Mouse (Mus musculus): ENCODE measurements around the gene Ctla4. TPM values are rescaled to one million over a fixed set of nuclear protein-coding genes. Genes with fewer than 3 reads are reported as not detected.

The Ctla4 gene
- polyA plus RNA-seq, 1 experiment: not detected

- H3K27me3 ChIP-seq (replicated peaks): no peaks in the 10 kb centered on the region
- H3K4me1 ChIP-seq: no peaks in the 10 kb centered on the region
- no peak overlapping the region for H3K4me3 ChIP-seq (replicated peaks)
- TF ChIP-seq FLI1 (IDR thresholded peaks at IDR 0.05; ENCODE audit: low read length) (no peak), GATA1 (IDR thresholded peaks at IDR 0.05; ENCODE audit: borderline replicate concordance, low read length) (no peak)
- H3K9me3 ChIP-seq: no peaks in the 10 kb centered on the region
- H3K36me3 ChIP-seq (replicated peaks; ENCODE audit: low read length): no peaks in the 10 kb centered on the region
These were observed 51.5 kb downstream of the Ctla4 start for GRCm38 (mm10) chr1:60938256-60938655.

- Histone ChIP-seq H3K4me3 (replicated peaks) (no peak overlapping the region), H3K4me1 (no peaks in the 10 kb centered on the region), H3K27me3 (replicated peaks) (no peaks in the 10 kb centered on the region), H3K36me3 (replicated peaks; ENCODE audit: low read length) (no peaks in the 10 kb centered on the region), H3K9me3 (no peaks in the 10 kb centered on the region)
- no peak for TF ChIP-seq FLI1 (IDR thresholded peaks at IDR 0.05; ENCODE audit: low read length)
- TF ChIP-seq GATA1 (IDR thresholded peaks at IDR 0.05; ENCODE audit: borderline replicate concordance, low read length): no peak
These were observed 52.2 kb downstream of the Ctla4 start for GRCm38 (mm10) chr1:60938974-60939373.

- H3K4me1 ChIP-seq: no peaks in the 10 kb centered on the region
- no peaks in the 10 kb centered on the region for H3K36me3 ChIP-seq (replicated peaks; ENCODE audit: low read length)
- no peaks in the 10 kb centered on the region for H3K27me3 ChIP-seq (replicated peaks)
- H3K4me3 ChIP-seq (replicated peaks): no peak overlapping the region
- no peaks in the 10 kb centered on the region for H3K9me3 ChIP-seq
- TF ChIP-seq FLI1 (IDR thresholded peaks at IDR 0.05; ENCODE audit: low read length) (no peak), GATA1 (IDR thresholded peaks at IDR 0.05; ENCODE audit: borderline replicate concordance, low read length) (no peak)
These were observed 53.2 kb downstream of the Ctla4 start for GRCm38 (mm10) chr1:60940023-60940422.

DNA sequence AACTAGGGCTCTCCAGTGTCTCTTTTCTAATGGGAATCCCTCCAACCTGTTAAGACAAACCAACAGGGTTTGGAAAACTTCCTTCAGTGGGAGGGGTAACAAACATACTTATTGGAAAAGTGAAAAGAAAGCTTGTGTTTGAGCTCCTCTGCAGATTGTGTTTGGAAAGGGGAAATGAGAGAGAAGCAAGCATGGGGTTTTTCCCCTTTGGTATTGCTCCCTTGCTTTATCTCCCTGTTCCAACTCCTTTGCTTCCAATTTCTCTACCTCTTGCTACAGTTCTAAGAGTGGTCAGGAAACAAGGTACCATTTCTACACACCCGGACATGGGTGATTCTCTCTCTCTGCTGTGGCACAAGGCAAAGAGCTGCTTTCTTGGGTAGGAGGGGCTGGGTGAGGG, 53.8 kb downstream of the Ctla4 start:
- no peaks in the 10 kb centered on the region for H3K4me1 ChIP-seq
- H3K36me3 ChIP-seq (replicated peaks; ENCODE audit: low read length): no peaks in the 10 kb centered on the region
- H3K9me3 ChIP-seq: no peaks in the 10 kb centered on the region
- H3K27me3 ChIP-seq (replicated peaks): no peaks in the 10 kb centered on the region
- no peak overlapping the region for H3K4me3 ChIP-seq (replicated peaks)
- no peak for TF ChIP-seq FLI1 (IDR thresholded peaks at IDR 0.05; ENCODE audit: low read length)
- TF ChIP-seq GATA1 (IDR thresholded peaks at IDR 0.05; ENCODE audit: borderline replicate concordance, low read length): no peak

- H3K4me3 ChIP-seq (replicated peaks): no peak overlapping the region
- no peaks in the 10 kb centered on the region for H3K27me3 ChIP-seq (replicated peaks)
- no peaks in the 10 kb centered on the region for H3K4me1 ChIP-seq
- TF ChIP-seq FLI1 (IDR thresholded peaks at IDR 0.05; ENCODE audit: low read length): no peak
- TF ChIP-seq GATA1 (IDR thresholded peaks at IDR 0.05; ENCODE audit: borderline replicate concordance, low read length): no peak
- no peaks in the 10 kb centered on the region for H3K36me3 ChIP-seq (replicated peaks; ENCODE audit: low read length)
- H3K9me3 ChIP-seq: no peaks in the 10 kb centered on the region
These were observed 54.6 kb downstream of the Ctla4 start for GRCm38 (mm10) chr1:60941056-60942048.

GRCm38 (mm10) chr1:60942921-60943320, 56.1 kb downstream of the Ctla4 start:
- Histone ChIP-seq H3K36me3 (replicated peaks; ENCODE audit: low read length) (no peaks in the 10 kb centered on the region), H3K4me3 (replicated peaks) (no peak overlapping the region), H3K9me3 (no peaks in the 10 kb centered on the region), H3K27me3 (replicated peaks) (no peaks in the 10 kb centered on the region), H3K4me1 (no peaks in the 10 kb centered on the region)
- TF ChIP-seq FLI1 (IDR thresholded peaks at IDR 0.05; ENCODE audit: low read length): no peak
- TF ChIP-seq GATA1 (IDR thresholded peaks at IDR 0.05; ENCODE audit: borderline replicate concordance, low read length): no peak

DNA sequence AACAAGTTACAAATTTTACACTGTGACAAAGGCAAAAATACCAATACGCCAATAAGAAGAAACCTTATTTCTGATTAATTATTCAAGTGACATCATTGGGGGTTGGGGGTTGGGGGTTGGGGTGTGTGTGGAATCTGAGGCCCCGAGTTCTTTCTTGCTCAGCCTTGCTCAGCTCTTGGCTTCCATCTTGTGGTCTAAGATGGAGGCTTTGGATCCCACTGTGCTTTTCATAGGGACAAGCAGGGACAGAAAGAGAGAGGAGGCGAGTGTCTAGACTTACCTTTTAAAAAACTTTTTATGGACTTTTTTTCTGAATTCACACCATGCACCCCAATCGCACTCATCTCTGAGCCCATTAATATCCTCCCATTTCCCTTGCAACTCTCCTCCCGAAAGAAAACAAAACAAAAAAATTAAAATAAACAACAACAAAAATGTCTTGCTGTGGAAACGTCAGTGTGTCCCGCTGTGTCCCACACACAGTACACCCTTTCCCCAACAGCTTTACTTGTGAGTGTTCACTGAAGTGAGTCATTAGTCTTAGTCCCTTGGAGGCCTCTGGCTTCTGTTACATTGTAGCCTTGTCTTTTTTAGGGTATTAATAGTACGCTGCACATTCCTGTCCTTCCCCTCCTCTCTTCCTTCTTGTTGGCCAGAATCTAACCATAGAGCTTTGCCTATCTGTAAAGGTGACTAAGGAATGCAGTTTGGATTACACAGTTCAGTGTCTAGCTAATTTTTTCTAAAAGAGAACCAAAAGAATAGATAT, 59.0 kb downstream of the Ctla4 start:
- no peaks in the 10 kb centered on the region for H3K27me3 ChIP-seq (replicated peaks)
- no peaks in the 10 kb centered on the region for H3K4me1 ChIP-seq
- no peaks in the 10 kb centered on the region for H3K36me3 ChIP-seq (replicated peaks; ENCODE audit: low read length)
- no peaks in the 10 kb centered on the region for H3K9me3 ChIP-seq
- TF ChIP-seq GATA1 (IDR thresholded peaks at IDR 0.05; ENCODE audit: borderline replicate concordance, low read length) (no peak), FLI1 (IDR thresholded peaks at IDR 0.05; ENCODE audit: low read length) (no peak)
- H3K4me3 ChIP-seq (replicated peaks): no peak overlapping the region

DNA sequence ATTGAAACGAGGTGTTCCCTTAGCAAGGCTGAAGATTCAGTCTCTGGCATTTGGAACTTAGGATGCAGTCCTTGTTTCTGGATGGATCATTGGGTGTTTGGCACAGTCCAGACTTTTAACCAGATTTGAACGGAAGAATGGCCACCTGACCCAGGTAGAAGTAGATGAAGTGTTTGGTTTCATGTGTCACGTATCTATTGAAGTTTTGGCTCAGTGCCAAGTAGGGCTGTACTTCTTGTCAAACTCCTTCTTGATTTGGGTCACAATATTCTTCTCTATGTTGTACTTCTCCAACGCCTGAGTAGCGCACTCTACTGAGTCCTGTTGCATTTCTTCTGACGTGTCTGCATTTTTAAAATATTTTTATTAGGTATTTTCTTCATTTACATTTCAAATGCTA, 61.3 kb downstream of the Ctla4 start:
- H3K4me1 ChIP-seq: no peaks in the 10 kb centered on the region
- H3K9me3 ChIP-seq: no peaks in the 10 kb centered on the region
- no peaks in the 10 kb centered on the region for H3K36me3 ChIP-seq (replicated peaks; ENCODE audit: low read length)
- no peak overlapping the region for H3K4me3 ChIP-seq (replicated peaks)
- TF ChIP-seq FLI1 (IDR thresholded peaks at IDR 0.05; ENCODE audit: low read length): no peak
- TF ChIP-seq GATA1 (IDR thresholded peaks at IDR 0.05; ENCODE audit: borderline replicate concordance, low read length): no peak
- H3K27me3 ChIP-seq (replicated peaks): peaks cover 2% of the 10 kb centered on the region

- Histone ChIP-seq H3K27me3 (replicated peaks) (peaks cover 3% of the 10 kb centered on the region), H3K4me1 (no peaks in the 10 kb centered on the region), H3K4me3 (replicated peaks) (no peak overlapping the region), H3K9me3 (no peaks in the 10 kb centered on the region), H3K36me3 (replicated peaks; ENCODE audit: low read length) (no peaks in the 10 kb centered on the region)
- TF ChIP-seq FLI1 (IDR thresholded peaks at IDR 0.05; ENCODE audit: low read length): no peak
- TF ChIP-seq GATA1 (IDR thresholded peaks at IDR 0.05; ENCODE audit: borderline replicate concordance, low read length): no peak
These were observed 66.2 kb downstream of the Ctla4 start for GRCm38 (mm10) chr1:60952958-60953357.

DNA sequence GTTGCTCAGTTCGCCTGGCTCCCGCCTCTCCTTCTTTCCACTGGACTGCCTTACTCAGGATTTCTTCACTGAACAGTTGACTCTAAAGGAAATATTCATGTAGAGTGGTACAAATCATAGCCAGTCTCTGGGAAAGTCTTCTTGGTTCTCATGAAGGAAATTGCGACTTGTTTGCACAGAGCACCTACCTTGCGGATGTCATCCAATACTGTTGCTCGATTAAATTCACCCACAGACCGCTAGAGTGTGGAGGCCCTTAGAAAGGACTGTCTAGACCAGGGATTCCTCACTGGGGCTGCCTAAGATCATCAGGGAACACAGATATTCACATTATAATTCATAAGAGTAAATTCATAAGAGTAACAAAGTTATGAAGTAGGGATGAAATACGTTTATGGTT, 66.9 kb downstream of the Ctla4 start:
- no peaks in the 10 kb centered on the region for H3K36me3 ChIP-seq (replicated peaks; ENCODE audit: low read length)
- H3K27me3 ChIP-seq (replicated peaks): peaks cover 6% of the 10 kb centered on the region
- no peaks in the 10 kb centered on the region for H3K4me1 ChIP-seq
- no peak overlapping the region for H3K4me3 ChIP-seq (replicated peaks)
- H3K9me3 ChIP-seq: peaks cover 3% of the 10 kb centered on the region; the same call in 1 of the 2 replicates
- TF ChIP-seq FLI1 (IDR thresholded peaks at IDR 0.05; ENCODE audit: low read length) (no peak), GATA1 (IDR thresholded peaks at IDR 0.05; ENCODE audit: borderline replicate concordance, low read length) (no peak)
